Mouse (Mus musculus) cerebellum, adult (tissue): ENCODE results near the gene Dennd2c.
"Not testable (repeated sequence)": the region's sequence is repeated elsewhere in the genome, so short reads cannot be mapped to it uniquely, and the experiment has no call there.

Experiments
- ATAC-seq: cut with Nextera tagmentation; 2 replicates; pipeline ENCODE4 v1.9.2; 2017; ENCODE audit warnings: mild to moderate bottlenecking, moderate library complexity, mixed read lengths; ENCODE audit not compliant: insufficient number of reproducible peaks, low FRiP score, low TSS enrichment

The Dennd2c gene

GRCm38 (mm10) chr3:103148941-103149340, 46.5 kb downstream of the Dennd2c start:
- ATAC-seq, result no peak

- no peak for ATAC-seq
Observed at GRCm38 (mm10) chr3:103153761-103154160, 51.4 kb downstream of the Dennd2c start.

GRCm38 (mm10) chr3:103159232-103159900, 57.0 kb downstream of the Dennd2c start:
- ATAC-seq, result no peak

GRCm38 (mm10) chr3:103169771-103170170, 67.4 kb downstream of the Dennd2c start:
- no peak for ATAC-seq

GRCm38 (mm10) chr3:103171505-103172267, 69.3 kb downstream of the Dennd2c start, which contains the start of gene Bcas2:
TSS of gene Bcas2 (plus strand) at chr3:103171655.
- ATAC-seq, result peak; percentile 90

- ATAC-seq, result no peak
Observed at GRCm38 (mm10) chr3:103172615-103173014, 70.2 kb downstream of the Dennd2c start.

GRCm38 (mm10) chr3:103176740-103177139, 74.3 kb downstream of the Dennd2c start:
- ATAC-seq, result no peak

GRCm38 (mm10) chr3:103179527-103179926, 77.1 kb downstream of the Dennd2c start:
- no peak for ATAC-seq

GRCm38 (mm10) chr3:103181171-103181570, 78.8 kb downstream of the Dennd2c start:
- ATAC-seq, result no peak

GRCm38 (mm10) chr3:103182821-103183220, 80.4 kb downstream of the Dennd2c start:
- ATAC-seq, result no peak

GRCm38 (mm10) chr3:103184467-103184866, 82.1 kb downstream of the Dennd2c start:
- not testable (repeated sequence) for ATAC-seq

- ATAC-seq, result no peak
Observed at GRCm38 (mm10) chr3:103188451-103188850, 86.0 kb downstream of the Dennd2c start.

GRCm38 (mm10) chr3:103188856-103189255, 86.5 kb downstream of the Dennd2c start:
- no peak for ATAC-seq

GRCm38 (mm10) chr3:103192161-103192560, 89.8 kb downstream of the Dennd2c start:
- no peak for ATAC-seq

GRCm38 (mm10) chr3:103193186-103193585, 90.8 kb downstream of the Dennd2c start:
- ATAC-seq, result no peak

- ATAC-seq, result no peak
Observed at GRCm38 (mm10) chr3:103196320-103196823, 94.0 kb downstream of the Dennd2c start.

- ATAC-seq, result no peak
Observed at GRCm38 (mm10) chr3:103199386-103199785, 97.0 kb downstream of the Dennd2c start.

- not testable (repeated sequence) for ATAC-seq
Observed at GRCm38 (mm10) chr3:103201105-103201504, 98.7 kb downstream of the Dennd2c start.

GRCm38 (mm10) chr3:103203554-103203953, 101.2 kb downstream of the Dennd2c start:
- no peak for ATAC-seq

GRCm38 (mm10) chr3:103204445-103204844, 102.0 kb downstream of the Dennd2c start:
- ATAC-seq, result no peak

- ATAC-seq, result no peak
Observed at GRCm38 (mm10) chr3:103206393-103206792, 104.0 kb downstream of the Dennd2c start.
